Mouse (Mus musculus): ENCODE data around the gene Tanc2. TPM values are rescaled to one million over a fixed set of nuclear protein-coding genes. Genes with fewer than 3 reads are reported as not detected.

Gene Tanc2
- polyA plus RNA-seq, 1 experiment from 2014 or later = 37.1 TPM

- Histone ChIP-seq H3K27ac (ENCODE audit: low read depth, low read length) (no peak overlapping the region), H3K4me3 (ENCODE audit: low read length) (no peak overlapping the region), H3K4me2 (ENCODE audit: low read length) (no peak overlapping the region), H3K4me1 (ENCODE audit: control insufficient read depth, insufficient read depth, low read depth, low read length) (no peaks in the 10 kb centered on the region), H3K9ac (ENCODE audit: low read depth, low read length) (no peak overlapping the region), H3K27me3 (replicated peaks; ENCODE audit: control insufficient read depth, insufficient read depth, low read length) (no peaks in the 10 kb centered on the region), H3K9me3 (ENCODE audit: control insufficient read depth, low read length) (no peaks in the 10 kb centered on the region), H3K36me3 (ENCODE audit: control insufficient read depth, insufficient read depth, low read length) (no peaks in the 10 kb centered on the region)
- 88% methylated on average over 5 of the region's 5 CpGs for WGBS
- no peak for ATAC-seq
These were observed 385.9 kb downstream of the Tanc2 start for GRCm38 (mm10) chr11:105975636-105976035.

GRCm38 (mm10) chr11:105978232-105978631, 388.4 kb downstream of the Tanc2 start:
- Histone ChIP-seq H3K4me3 (ENCODE audit: low read length) (no peak overlapping the region), H3K4me2 (ENCODE audit: low read length) (no peak overlapping the region), H3K9ac (ENCODE audit: low read depth, low read length) (no peak overlapping the region), H3K27me3 (replicated peaks; ENCODE audit: control insufficient read depth, insufficient read depth, low read length) (no peaks in the 10 kb centered on the region), H3K36me3 (ENCODE audit: control insufficient read depth, insufficient read depth, low read length) (no peaks in the 10 kb centered on the region), H3K4me1 (ENCODE audit: control insufficient read depth, insufficient read depth, low read depth, low read length) (no peaks in the 10 kb centered on the region), H3K9me3 (ENCODE audit: control insufficient read depth, low read length) (no peaks in the 10 kb centered on the region), H3K27ac (ENCODE audit: low read depth, low read length) (no peak overlapping the region)
- ATAC-seq = no peak
- 93% methylated on average over 2 of the region's 2 CpGs for WGBS

- Histone ChIP-seq H3K9ac (ENCODE audit: low read depth, low read length) (no peak overlapping the region), H3K4me3 (ENCODE audit: low read length) (no peak overlapping the region), H3K36me3 (ENCODE audit: control insufficient read depth, insufficient read depth, low read length) (no peaks in the 10 kb centered on the region), H3K4me1 (ENCODE audit: control insufficient read depth, insufficient read depth, low read depth, low read length) (no peaks in the 10 kb centered on the region), H3K4me2 (ENCODE audit: low read length) (no peak overlapping the region), H3K27ac (ENCODE audit: low read depth, low read length) (no peak overlapping the region), H3K27me3 (replicated peaks; ENCODE audit: control insufficient read depth, insufficient read depth, low read length) (no peaks in the 10 kb centered on the region), H3K9me3 (ENCODE audit: control insufficient read depth, low read length) (no peaks in the 10 kb centered on the region)
- ATAC-seq = no peak
- 73% methylated on average over 5 of the region's 5 CpGs for WGBS
These were observed 388.8 kb downstream of the Tanc2 start for GRCm38 (mm10) chr11:105978634-105979033.

Small RNAs within 50 kb of the gene (microRNA-seq; reads per million reads assigned to microRNA genes)
- not detected for gene Gm23990

Other genes with a start within 250 kb of the Tanc2 start
- gene March10, start 133.3 kb upstream of the Tanc2 start, polyA plus RNA-seq (2015; fragmentation: Nextera tagmentation; extraction: Ambion mirVana) = 0.38 and 0.72 TPM in 2 replicates